Mouse (Mus musculus) cortical plate, adult 2 months (tissue): ENCODE results near the gene Kcng4.

Source experiments
- CTCF ChIP-seq: fragments of 200-500 bp; IDR thresholded peaks from 2 replicates; pipeline ENCODE4 v1.5.1; 2011; ENCODE audit warnings: mild to moderate bottlenecking, control low read depth, low read length; ENCODE audit not compliant: insufficient read depth; ENCODE audit errors: extremely low read depth
- POLR2A ChIP-seq: fragments of 200-500 bp; IDR thresholded peaks from 2 replicates; pipeline ENCODE4 v1.6.1; 2011; ENCODE audit warnings: mild to moderate bottlenecking, low read length, control low read depth; ENCODE audit not compliant: insufficient read depth; ENCODE audit errors: extremely low read depth

DNA sequence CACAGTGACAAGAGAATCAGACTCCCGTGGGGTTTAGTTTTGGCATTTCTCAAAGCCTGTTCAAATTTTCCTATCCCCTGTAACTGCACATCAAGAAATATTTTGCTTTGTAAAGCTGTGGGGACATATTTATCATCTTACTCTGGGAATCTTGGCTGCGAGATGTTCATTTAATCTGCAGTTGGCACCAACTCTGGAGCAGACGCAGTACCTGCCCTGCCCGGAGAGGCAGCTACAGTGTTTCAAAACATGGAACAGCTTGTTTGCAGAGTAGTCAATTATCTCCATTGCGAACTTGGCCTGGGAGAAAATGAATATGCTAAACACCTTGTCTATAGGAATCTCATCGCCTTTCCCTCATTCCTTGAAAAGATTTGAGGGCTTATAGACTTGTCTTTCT lies 2.8 kb upstream of the Kcng4 start:
- TF ChIP-seq CTCF (no peak), POLR2A (no peak)
